Mouse (Mus musculus) heart, adult 2 months (tissue): Measurements from ENCODE around the gene Fcho2.

Source experiments
- CTCF ChIP-seq: fragments of 200-600 bp; IDR thresholded peaks from 2 replicates; pipeline ENCODE4 v1.8.1; 2022; ENCODE audit warnings: antibody characterized with exemption, mild to moderate bottlenecking, moderate library complexity
- EP300 ChIP-seq: fragments of 200-500 bp; IDR thresholded peaks from 2 replicates; pipeline ENCODE4 v1.6.1; 2011; ENCODE audit warnings: low read depth, low read length, control low read depth; ENCODE audit not compliant: insufficient read depth
- POLR2A ChIP-seq: fragments of 200-500 bp; IDR thresholded peaks from 2 replicates; pipeline ENCODE4 v1.6.1; 2011; ENCODE audit warnings: mild to moderate bottlenecking, low read depth, low read length, control low read depth; ENCODE audit not compliant: insufficient read depth

- TF ChIP-seq POLR2A (no peak), CTCF (no peak), EP300 (no peak)
These were observed 121.9 kb downstream of the Fcho2 start for GRCm38 (mm10) chr13:98693316-98693715.
